Mouse (Mus musculus) brown adipose tissue, adult 24 weeks (tissue): ENCODE results near the gene Olfr1150-ps1. TPM values are rescaled to one million over a fixed set of nuclear protein-coding genes. Genes with fewer than 3 reads are reported as not detected.

Source experiments
- H3K27ac ChIP-seq: fragments of 200-500 bp; replicated peaks from 2 replicates; pipeline ENCODE4 v1.5.1; 2012; ENCODE audit warnings: low read depth, mild to moderate bottlenecking, low read length
- H3K4me1 ChIP-seq: fragments of 200-500 bp; 2 replicates; pipeline ENCODE4 v1.6.1; 2012; ENCODE audit warnings: low read length, mixed read lengths; ENCODE audit not compliant: control insufficient read depth, insufficient read depth, insufficient read length
- H3K4me3 ChIP-seq: fragments of 200-500 bp; 2 replicates; pipeline ENCODE4 v1.5.1; 2012; ENCODE audit warnings: low read depth, mild to moderate bottlenecking, low read length, moderate library complexity; ENCODE audit not compliant: insufficient read depth
- polyA plus RNA-seq: library from polyadenylated mRNA; stranded (reverse); fragments of >200 nt; gene quantifications from 2 replicates; pipeline ENCODE4 v1.2.4, GENCODE M21; 2012; ENCODE audit not compliant: missing spikeins, insufficient read depth, insufficient read length

Olfr1150-ps1 gene
- not detected in 2 replicates for polyA plus RNA-seq

DNA sequence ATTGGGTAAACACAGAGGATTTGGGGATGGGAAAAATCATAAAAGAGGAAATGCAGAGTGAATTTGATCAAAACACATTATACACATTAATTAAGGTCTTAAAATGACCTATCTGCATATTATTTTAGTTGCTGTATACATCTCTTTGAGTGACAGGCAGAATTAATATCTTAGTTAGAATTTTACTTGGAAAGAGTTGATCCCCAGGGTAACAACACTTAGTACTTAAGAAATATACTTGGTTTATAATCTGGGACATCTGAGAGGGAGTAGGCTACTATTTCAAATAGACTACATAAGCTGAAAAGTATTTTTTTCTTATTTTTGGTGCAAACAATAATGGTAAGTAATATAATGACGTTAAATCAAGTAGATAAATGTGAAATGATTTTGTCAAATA is at the start of gene Olfr1150-ps1:
Gene Olfr1150-ps1 (plus strand): TSS at position 301 of the 400 bp plus-strand sequence.
- no peak within 1 kb of the TSS for H3K27ac ChIP-seq

DNA sequence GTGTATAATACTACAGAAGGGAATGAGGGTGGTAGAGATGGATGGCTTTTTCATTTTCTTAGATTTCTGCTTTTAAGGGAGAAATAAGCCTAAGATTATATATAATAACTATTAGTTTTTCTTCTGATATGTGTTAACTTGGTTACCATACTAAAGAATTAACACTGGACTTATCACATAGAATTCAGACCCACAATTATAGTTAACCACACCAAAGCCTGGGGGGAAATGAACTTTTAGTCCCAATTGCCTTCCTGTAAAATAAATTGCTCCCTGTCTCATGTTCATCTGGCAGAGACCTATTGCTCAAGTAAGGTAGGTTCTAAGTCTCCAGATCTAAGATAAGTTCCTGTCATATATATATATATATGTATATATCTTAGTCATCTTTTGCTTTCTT is 43.5 kb upstream of the Olfr1150-ps1 start, which contains the start of gene Olfr1143:
Gene Olfr1143 (plus strand): TSS at position 301 of the 400 bp plus-strand sequence.
- H3K4me3 ChIP-seq = no peak within 1 kb of the TSS
- H3K4me1 ChIP-seq = no peaks in the 10 kb centered on the region
- no peak within 1 kb of the TSS for H3K27ac ChIP-seq

More for the DNA sequence above, at the start of gene Olfr1150-ps1:
- no peak within 1 kb of the TSS for H3K4me3 ChIP-seq
- H3K4me1 ChIP-seq = no peaks in the 10 kb centered on the region

DNA sequence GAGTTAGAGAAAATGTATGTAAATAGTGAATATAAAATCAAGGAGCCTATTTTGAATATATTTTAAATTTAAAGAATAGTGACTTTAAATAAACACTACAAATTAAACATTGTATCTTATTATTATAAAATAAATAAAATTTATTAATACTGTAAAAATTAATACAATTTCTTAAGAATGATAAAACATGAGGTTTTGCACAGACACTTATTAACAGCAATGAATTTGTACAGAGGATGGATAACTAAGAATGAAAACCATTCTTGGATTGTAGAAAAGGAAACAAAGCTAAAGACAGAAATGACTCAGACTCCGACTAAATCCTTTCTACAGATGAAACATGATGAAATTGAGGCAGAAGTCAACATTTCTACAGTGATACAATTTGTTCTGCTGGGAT is 34.3 kb upstream of the Olfr1150-ps1 start, which contains the start of gene Olfr1145:
Gene Olfr1145 (plus strand): TSS at position 301 of the 400 bp plus-strand sequence.
- H3K4me3 ChIP-seq = no peak within 1 kb of the TSS
- H3K4me1 ChIP-seq = no peaks in the 10 kb centered on the region
- H3K27ac ChIP-seq = no peak within 1 kb of the TSS

DNA sequence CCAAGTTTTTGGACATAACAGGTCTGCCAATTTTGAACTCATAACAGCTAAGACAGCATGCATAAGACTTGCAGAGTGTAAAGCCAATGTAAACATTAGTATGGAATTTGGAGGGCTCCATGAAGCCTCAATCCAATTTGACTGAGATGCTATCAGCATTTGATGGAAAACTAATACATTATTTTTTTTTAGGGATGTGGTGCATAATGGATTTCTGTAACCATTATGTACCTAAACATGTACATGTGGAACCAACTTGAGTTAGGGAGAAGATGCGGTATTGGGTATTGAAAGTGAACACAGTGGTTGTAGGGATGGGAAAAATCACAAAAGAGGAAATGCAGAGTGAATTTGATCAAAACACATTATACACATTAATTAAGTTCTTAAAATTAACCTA is 13.6 kb upstream of the Olfr1150-ps1 start, which contains the start of gene Olfr1148:
Gene Olfr1148 (plus strand): TSS at position 301 of the 400 bp plus-strand sequence.
- no peak within 1 kb of the TSS for H3K27ac ChIP-seq
- no peaks in the 10 kb centered on the region for H3K4me1 ChIP-seq
- no peak within 1 kb of the TSS for H3K4me3 ChIP-seq

DNA sequence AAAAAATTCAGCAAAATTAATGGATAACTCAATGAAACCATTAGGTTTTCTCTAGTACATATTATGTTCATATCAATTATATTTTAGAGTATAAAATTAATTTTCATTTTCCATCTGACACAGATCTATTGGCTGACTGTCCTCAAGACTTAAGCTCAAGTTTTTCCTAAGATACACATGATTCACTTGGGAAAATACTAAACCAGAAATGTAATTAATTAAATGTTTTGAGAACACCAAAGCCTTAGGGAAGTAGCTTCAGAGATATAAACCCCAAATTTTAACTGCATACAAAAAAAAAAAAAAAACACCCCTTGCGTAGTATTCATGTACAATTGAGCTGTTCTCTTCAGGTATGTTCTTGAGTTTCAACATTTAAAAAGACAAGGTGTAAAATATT is 11.8 kb downstream of the Olfr1150-ps1 start, which contains the start of gene Olfr1151:
Gene Olfr1151 (plus strand): TSS at position 301 of the 400 bp plus-strand sequence.
- Histone ChIP-seq H3K4me1 (no peaks in the 10 kb centered on the region), H3K27ac (no peak within 1 kb of the TSS), H3K4me3 (no peak within 1 kb of the TSS)

DNA sequence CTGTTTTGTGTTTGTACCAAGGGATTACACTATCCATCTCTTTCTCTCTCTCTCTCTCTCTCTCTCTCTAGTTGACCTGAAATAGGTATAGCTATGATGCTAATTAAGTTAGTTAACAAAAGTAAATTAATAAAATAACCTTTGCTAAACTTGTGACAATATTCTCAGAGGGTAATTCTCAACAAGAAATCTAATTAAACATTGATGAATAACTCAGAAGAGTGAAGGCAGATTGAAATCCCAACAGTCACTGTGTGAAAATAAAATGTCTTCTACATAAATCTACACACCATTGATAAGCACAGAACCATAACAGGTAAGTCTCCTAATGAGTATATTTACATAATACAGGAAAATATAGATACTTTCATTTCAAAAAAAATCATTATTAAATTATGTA is 22.4 kb downstream of the Olfr1150-ps1 start, which contains the start of gene Olfr1152:
Gene Olfr1152 (plus strand): TSS at position 301 of the 400 bp plus-strand sequence.
- no peak within 1 kb of the TSS for H3K27ac ChIP-seq
- no peak within 1 kb of the TSS for H3K4me3 ChIP-seq
- no peaks in the 10 kb centered on the region for H3K4me1 ChIP-seq

DNA sequence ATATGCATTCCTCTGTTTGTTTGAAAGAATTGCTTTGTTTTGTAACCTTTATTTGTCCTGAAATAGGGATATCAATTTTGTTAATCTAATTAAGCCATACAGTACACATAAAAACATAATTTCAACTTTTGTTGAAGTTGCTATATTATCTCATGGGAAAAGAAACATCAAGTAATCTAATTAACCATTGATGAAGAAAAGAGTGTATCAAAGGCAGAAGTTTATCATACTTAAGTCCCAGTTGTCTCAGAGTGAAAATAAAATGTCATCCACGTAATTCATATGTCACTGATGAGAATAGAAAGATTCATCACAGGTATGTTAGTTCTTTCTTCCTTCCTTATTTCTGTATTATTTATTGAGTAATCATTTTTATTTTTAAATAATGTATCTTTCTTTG is 50.9 kb downstream of the Olfr1150-ps1 start, which contains the start of gene Olfr1153:
Gene Olfr1153 (plus strand): TSS at position 301 of the 400 bp plus-strand sequence.
- Histone ChIP-seq H3K27ac (no peak within 1 kb of the TSS), H3K4me1 (no peaks in the 10 kb centered on the region), H3K4me3 (no peak within 1 kb of the TSS)

Other genes with a start within 250 kb of the Olfr1150-ps1 start
- gene Olfr1130, start 237.8 kb upstream of the Olfr1150-ps1 start, polyA plus RNA-seq = not detected in 2 replicates
- gene Olfr1131, start 216.9 kb upstream of the Olfr1150-ps1 start, polyA plus RNA-seq = not detected in 2 replicates
- not detected in 2 replicates for gene Olfr1132, start 206.5 kb upstream of the Olfr1150-ps1 start, polyA plus RNA-seq
- gene Olfr1133, start 196.6 kb upstream of the Olfr1150-ps1 start, polyA plus RNA-seq = not detected in 2 replicates
- not detected in 2 replicates for gene Olfr1134, start 185.5 kb upstream of the Olfr1150-ps1 start, polyA plus RNA-seq
- gene Olfr1135, start 170.3 kb upstream of the Olfr1150-ps1 start, polyA plus RNA-seq = not detected in 2 replicates
- gene Olfr1136, start 150.0 kb upstream of the Olfr1150-ps1 start, polyA plus RNA-seq = not detected in 2 replicates
- not detected in 2 replicates for gene Olfr1137, start 130.8 kb upstream of the Olfr1150-ps1 start, polyA plus RNA-seq
- gene Olfr1138, start 104.0 kb upstream of the Olfr1150-ps1 start, polyA plus RNA-seq = not detected in 2 replicates
- gene Olfr1140, start 100.2 kb upstream of the Olfr1150-ps1 start, polyA plus RNA-seq = not detected in 2 replicates
- not detected in 2 replicates for gene Olfr1141, start 90.0 kb upstream of the Olfr1150-ps1 start, polyA plus RNA-seq
- not detected in 2 replicates for gene Olfr152, start 64.5 kb upstream of the Olfr1150-ps1 start, polyA plus RNA-seq
- gene Olfr1143, start 43.4 kb upstream of the Olfr1150-ps1 start, polyA plus RNA-seq = not detected in 2 replicates
- gene Olfr1145, start 34.2 kb upstream of the Olfr1150-ps1 start, polyA plus RNA-seq = not detected in 2 replicates
- gene Olfr1148, start 13.5 kb upstream of the Olfr1150-ps1 start, polyA plus RNA-seq = not detected in 2 replicates
- not detected in 2 replicates for gene Olfr1151, start 11.9 kb downstream of the Olfr1150-ps1 start, polyA plus RNA-seq
- gene Olfr1152, start 22.5 kb downstream of the Olfr1150-ps1 start, polyA plus RNA-seq = not detected in 2 replicates
- not detected in 2 replicates for gene Olfr1153, start 51.0 kb downstream of the Olfr1150-ps1 start, polyA plus RNA-seq
- not detected in 2 replicates for gene Olfr1154, start 61.2 kb downstream of the Olfr1150-ps1 start, polyA plus RNA-seq
- gene Olfr1155, start 101.1 kb downstream of the Olfr1150-ps1 start, polyA plus RNA-seq = not detected in 2 replicates
- gene Olfr1156, start 109.1 kb downstream of the Olfr1150-ps1 start, polyA plus RNA-seq = not detected in 2 replicates
- not detected in 2 replicates for gene Olfr1157, start 124.3 kb downstream of the Olfr1150-ps1 start, polyA plus RNA-seq
- gene Olfr74, start 130.7 kb downstream of the Olfr1150-ps1 start, polyA plus RNA-seq = not detected in 2 replicates
- not detected in 2 replicates for gene Olfr1158, start 146.1 kb downstream of the Olfr1150-ps1 start, polyA plus RNA-seq
- not detected in 2 replicates for gene Olfr1160, start 164.3 kb downstream of the Olfr1150-ps1 start, polyA plus RNA-seq
- not detected in 2 replicates for gene Olfr1161, start 178.8 kb downstream of the Olfr1150-ps1 start, polyA plus RNA-seq
- gene Olfr73, start 193.7 kb downstream of the Olfr1150-ps1 start, polyA plus RNA-seq = not detected in 2 replicates
- not detected in 2 replicates for gene Olfr1162, start 207.1 kb downstream of the Olfr1150-ps1 start, polyA plus RNA-seq
- gene Olfr1163, start 227.8 kb downstream of the Olfr1150-ps1 start, polyA plus RNA-seq = not detected in 2 replicates
- not detected in 2 replicates for gene Olfr1164, start 250.0 kb downstream of the Olfr1150-ps1 start, polyA plus RNA-seq